ENCODE assay signal across 8 mouse cellular contexts in the genomic region with DNA sequence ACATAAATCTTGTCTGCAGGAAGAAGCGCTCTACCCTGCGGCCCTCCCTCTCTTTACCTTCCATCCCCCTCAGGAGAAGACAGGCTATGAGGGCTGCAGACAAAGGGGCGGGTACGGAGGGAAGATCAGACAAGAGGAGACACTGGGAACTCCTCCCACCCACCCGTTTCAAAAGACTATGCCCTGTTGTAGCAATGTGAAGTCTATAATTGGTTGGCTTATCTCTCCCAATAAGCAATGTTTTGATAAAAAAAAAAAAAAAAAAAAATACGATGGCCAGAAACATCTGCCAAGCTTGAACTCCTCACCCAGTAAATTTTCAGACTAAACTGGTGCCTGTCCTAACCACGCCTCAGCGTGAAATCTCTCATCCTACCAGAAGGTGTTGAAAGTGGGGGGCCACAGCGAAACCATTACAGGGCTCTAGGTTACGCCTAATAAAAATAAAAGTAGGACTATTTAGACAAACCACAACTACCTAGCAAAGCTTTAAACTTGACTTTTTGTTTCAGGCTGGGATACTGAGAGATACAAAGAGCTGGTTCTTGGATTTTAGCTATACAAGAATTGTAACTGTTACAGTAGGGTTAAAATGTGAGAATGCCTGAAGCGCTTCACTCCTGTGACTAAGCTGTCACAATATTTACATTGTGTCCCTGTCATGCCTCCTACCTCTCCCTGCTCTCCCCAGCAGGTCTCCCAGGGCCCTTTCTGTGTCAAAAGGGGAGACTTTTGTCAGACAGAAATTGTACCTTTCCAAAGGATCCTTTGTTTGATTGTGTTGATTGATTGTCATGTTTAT.
DNase-seq lines count a peak whose midpoint lies in the region; ATAC-seq and TF ChIP-seq lines count a peak whose summit lies in the region.
"Had no signal": no experiment of that assay in that cellular context is flagged by ENCODE, and none has a peak within 500 bp of the region (broad histone marks: within the 10 kb centered on the region; RNA-seq: fewer than 3 reads in every experiment).

No protein-coding gene starts in this region.

- TF ChIP-seq CTCF in kidney, postnatal 0 days (IDR thresholded peaks at IDR 0.05; ENCODE audit: low read depth), result no peak
- TF ChIP-seq CTCF in kidney, adult 2 months (conservative IDR thresholded peaks at IDR 0.05; ENCODE audit: insufficient read depth, insufficient read length, low read depth, low read length), result no peak

- WGBS in kidney, postnatal 0 days, result 12% methylated on average over 11 of the region's 11 CpGs
- WGBS in kidney, adult 2 months, result 50% methylated on average over 11 of the region's 11 CpGs
- WGBS in embryonic facial prominence, embryonic 12.5 days, result 14% methylated on average over 11 of the region's 11 CpGs
- WGBS in hindbrain, embryonic 10.5 days, result 7% methylated on average over 11 of the region's 11 CpGs
- WGBS in midbrain, embryonic 16.5 days, result 13% methylated on average over 11 of the region's 11 CpGs

- H3K9me3 ChIP-seq in kidney, postnatal 0 days (replicated peaks; ENCODE audit: low read length), result no peaks in the 10 kb centered on the region
- H3K9me3 ChIP-seq in embryonic facial prominence, embryonic 12.5 days, result no peaks in the 10 kb centered on the region
- H3K9me3 ChIP-seq in hindbrain, embryonic 10.5 days, result no peaks in the 10 kb centered on the region
- H3K9me3 ChIP-seq in midbrain, embryonic 16.5 days (replicated peaks; ENCODE audit: control insufficient read depth, low read length, poor library complexity, severe bottlenecking), result no peaks in the 10 kb centered on the region

- no peak overlapping the region for H3K9ac ChIP-seq in kidney, postnatal 0 days (ENCODE audit: low read depth, low read length)
- H3K9ac ChIP-seq in embryonic facial prominence, embryonic 12.5 days, result no peak overlapping the region
- H3K9ac ChIP-seq in midbrain, embryonic 16.5 days (ENCODE audit: low read depth, low read length), result peak overlapping the region; percentile 48; the same call in 1 of the 2 replicates

- ATAC-seq in kidney, postnatal 0 days (replicated peaks; ENCODE audit: low FRiP score, low read depth), result no peak
- ATAC-seq in embryonic facial prominence, embryonic 12.5 days (ENCODE audit: insufficient number of reproducible peaks, insufficient read depth, low FRiP score, low TSS enrichment), result 0 out of 2 replicates have a peak, but pooled peaks have one; percentile 41
- peak; percentile 69 for ATAC-seq in midbrain, embryonic 16.5 days

- no peak for DNase-seq in kidney, postnatal 0 days (ENCODE audit: low spot score)
- no peak for DNase-seq in kidney, adult 2 months
- DNase-seq in hindbrain, embryonic 10.5 days (ENCODE audit: low spot score), result peak; percentile 58
- DNase-seq in right cerebral cortex, postnatal 10 days (ENCODE audit: low spot score in 2 of 2), result no peak
- no peak for DNase-seq in gastrocnemius, postnatal 14 days
- DNase-seq: lung, adult 2 months had no signal

- H3K4me1 ChIP-seq in kidney, postnatal 0 days (replicated peaks; ENCODE audit: insufficient read depth, low read length), result peaks cover 7% of the 10 kb centered on the region; the same call in 1 of the 2 replicates
- 0 out of 2 replicates have a peak, but pooled peaks cover 3% of the 10 kb centered on the region for H3K4me1 ChIP-seq in kidney, adult 2 months (ENCODE audit: control insufficient read depth, insufficient read depth, low read length)
- peaks cover 5% of the 10 kb centered on the region for H3K4me1 ChIP-seq in embryonic facial prominence, embryonic 12.5 days
- H3K4me1 ChIP-seq in hindbrain, embryonic 10.5 days (replicated peaks), result peaks cover 45% of the 10 kb centered on the region
- peaks cover 26% of the 10 kb centered on the region for H3K4me1 ChIP-seq in midbrain, embryonic 16.5 days (ENCODE audit: control insufficient read depth, insufficient read depth, low read length)

- H3K27ac ChIP-seq in kidney, postnatal 0 days, result no peak overlapping the region
- H3K27ac ChIP-seq in kidney, adult 2 months (ENCODE audit: insufficient read depth, low read depth, low read length), result no peak overlapping the region
- no peak overlapping the region for H3K27ac ChIP-seq in embryonic facial prominence, embryonic 12.5 days
- H3K27ac ChIP-seq in hindbrain, embryonic 10.5 days, result peak overlapping the region; percentile 83
- H3K27ac ChIP-seq in midbrain, embryonic 16.5 days (ENCODE audit: low read length), result 0 out of 2 replicates have a peak overlapping the region, but pooled peaks have one; percentile 55

- intact Hi-C loops in gastrocnemius, postnatal 14 days (cut with DNase I; ENCODE audit: low total_unique reads), result no loop called here

- TF ChIP-seq POLR2A in kidney, adult 2 months (IDR thresholded peaks at IDR 0.05; ENCODE audit: low read depth, low read length), result no peak

- no peaks in the 10 kb centered on the region for H3K36me3 ChIP-seq in kidney, postnatal 0 days (ENCODE audit: insufficient read depth, low read length)
- H3K36me3 ChIP-seq in kidney, adult 2 months (ENCODE audit: control insufficient read depth, insufficient read depth, low read length), result no peaks in the 10 kb centered on the region
- no peaks in the 10 kb centered on the region for H3K36me3 ChIP-seq in embryonic facial prominence, embryonic 12.5 days
- H3K36me3 ChIP-seq in hindbrain, embryonic 10.5 days, result no peaks in the 10 kb centered on the region
- no peaks in the 10 kb centered on the region for H3K36me3 ChIP-seq in midbrain, embryonic 16.5 days (ENCODE audit: control insufficient read depth, insufficient read depth, low read length)

- H3K4me2 ChIP-seq in kidney, postnatal 0 days (ENCODE audit: low read length), result peak overlapping the region; percentile 38
- peak overlapping the region; percentile 16 for H3K4me2 ChIP-seq in embryonic facial prominence, embryonic 12.5 days (replicated peaks)
- H3K4me2 ChIP-seq in midbrain, embryonic 16.5 days (ENCODE audit: low read length), result peak overlapping the region; percentile 44

- no peak overlapping the region for H3K4me3 ChIP-seq in kidney, postnatal 0 days (replicated peaks; ENCODE audit: low read depth, low read length)
- no peak overlapping the region for H3K4me3 ChIP-seq in kidney, adult 2 months (ENCODE audit: insufficient read depth, low read depth, low read length)
- no peak overlapping the region for H3K4me3 ChIP-seq in embryonic facial prominence, embryonic 12.5 days
- H3K4me3 ChIP-seq in hindbrain, embryonic 10.5 days, result peak overlapping the region; percentile 22
- no peak overlapping the region for H3K4me3 ChIP-seq in midbrain, embryonic 16.5 days (ENCODE audit: low read depth, low read length)

- no peaks in the 10 kb centered on the region for H3K27me3 ChIP-seq in kidney, postnatal 0 days (ENCODE audit: insufficient read depth, low read length)
- H3K27me3 ChIP-seq in kidney, adult 2 months (replicated peaks; ENCODE audit: control insufficient read depth, insufficient read depth, low read length), result 0 out of 2 replicates have a peak, but pooled peaks cover 1% of the 10 kb centered on the region
- H3K27me3 ChIP-seq in embryonic facial prominence, embryonic 12.5 days, result no peaks in the 10 kb centered on the region
- peaks cover 60% of the 10 kb centered on the region for H3K27me3 ChIP-seq in hindbrain, embryonic 10.5 days (ENCODE audit: insufficient read depth, poor library complexity, severe bottlenecking)
- H3K27me3 ChIP-seq in midbrain, embryonic 16.5 days (ENCODE audit: control insufficient read depth, insufficient read depth, low read depth, low read length), result no peaks in the 10 kb centered on the region

Comparison
In these comparisons a context has a peak if more than half of its experiments do, and no peak if none do; other contexts are left out.
1. H3K27ac ChIP-seq: peak in hindbrain, embryonic 10.5 days (single experiment) and midbrain, embryonic 16.5 days (single experiment); none in kidney, postnatal 0 days (single experiment), kidney, adult 2 months (single experiment) and embryonic facial prominence, embryonic 12.5 days (single experiment).
2. Peak in every context shown above with its lines, with median percentiles within 50 percentile points of each other: H3K4me2 ChIP-seq.